Mouse (Mus musculus): ENCODE measurements around the gene Surf2. TPM values are rescaled to one million over a fixed set of nuclear protein-coding genes. Genes with fewer than 3 reads are reported as not detected.

The Surf2 gene
- polyA plus RNA-seq, 1 experiment from 2014 or later, result 48.7 TPM

GRCm38 (mm10) chr2:26910994-26911765 lies 5.0 kb upstream of the Surf2 start:
- Histone ChIP-seq H3K4me3 (replicated peaks; ENCODE audit: low read depth, low read length) (peak overlapping the region; percentile 78), H3K27ac (replicated peaks; ENCODE audit: low read depth, low read length) (peak overlapping the region; percentile 90), H3K4me2 (ENCODE audit: low read length) (peak overlapping the region; percentile 98), H3K9ac (replicated peaks; ENCODE audit: low read length) (peak overlapping the region; percentile 92), H3K4me1 (ENCODE audit: control insufficient read depth, insufficient read depth, low read length) (peaks cover 32% of the 10 kb centered on the region), H3K9me3 (ENCODE audit: control insufficient read depth, low read length) (no peaks in the 10 kb centered on the region), H3K27me3 (ENCODE audit: control insufficient read depth, insufficient read depth, low read length) (no peaks in the 10 kb centered on the region), H3K36me3 (ENCODE audit: control insufficient read depth, insufficient read depth, low read length) (peaks cover 54% of the 10 kb centered on the region)
- peak; percentile 63 for ATAC-seq (ENCODE audit: low FRiP score, low TSS enrichment)
- 2% methylated on average over 36 of the region's 37 CpGs for WGBS
- peak; percentile 86 for DNase-seq

- Histone ChIP-seq H3K27me3 (ENCODE audit: control insufficient read depth, insufficient read depth, low read length) (no peaks in the 10 kb centered on the region), H3K4me1 (ENCODE audit: control insufficient read depth, insufficient read depth, low read length) (peaks cover 38% of the 10 kb centered on the region), H3K4me3 (replicated peaks; ENCODE audit: low read depth, low read length) (peak overlapping the region; percentile 78), H3K9me3 (ENCODE audit: control insufficient read depth, low read length) (no peaks in the 10 kb centered on the region), H3K27ac (replicated peaks; ENCODE audit: low read depth, low read length) (no peak overlapping the region), H3K9ac (replicated peaks; ENCODE audit: low read length) (peak overlapping the region; percentile 92), H3K4me2 (ENCODE audit: low read length) (peak overlapping the region; percentile 98), H3K36me3 (ENCODE audit: control insufficient read depth, insufficient read depth, low read length) (peaks cover 43% of the 10 kb centered on the region)
- ATAC-seq (ENCODE audit: low FRiP score, low TSS enrichment), result no peak
- DNase-seq, result no peak
- WGBS, result 80% methylated on average over 5 of the region's 5 CpGs
These were observed 3.9 kb upstream of the Surf2 start for GRCm38 (mm10) chr2:26912253-26912770.

- no peak overlapping the region for H3K4me3 ChIP-seq (replicated peaks; ENCODE audit: low read depth, low read length)
These were observed 2.6 kb upstream of the Surf2 start for GRCm38 (mm10) chr2:26913416-26914147.

GRCm38 (mm10) chr2:26914148-26914941 lies 1.8 kb upstream of the Surf2 start:
- Histone ChIP-seq H3K4me1 (ENCODE audit: control insufficient read depth, insufficient read depth, low read length) (peaks cover 36% of the 10 kb centered on the region), H3K27me3 (ENCODE audit: control insufficient read depth, insufficient read depth, low read length) (no peaks in the 10 kb centered on the region), H3K9ac (replicated peaks; ENCODE audit: low read length) (no peak overlapping the region), H3K9me3 (ENCODE audit: control insufficient read depth, low read length) (no peaks in the 10 kb centered on the region), H3K4me3 (replicated peaks; ENCODE audit: low read depth, low read length) (no peak overlapping the region), H3K27ac (replicated peaks; ENCODE audit: low read depth, low read length) (no peak overlapping the region), H3K4me2 (ENCODE audit: low read length) (no peak overlapping the region; the same call in 1 of the 2 replicates), H3K36me3 (ENCODE audit: control insufficient read depth, insufficient read depth, low read length) (peaks cover 43% of the 10 kb centered on the region)
- ATAC-seq (ENCODE audit: low FRiP score, low TSS enrichment), result no peak
- WGBS, result 62% methylated on average over 8 of the region's 8 CpGs
- no peak for DNase-seq

More at GRCm38 (mm10) chr2:26913416-26914147, 2.6 kb upstream of the Surf2 start:
- DNase-seq (no peak), ATAC-seq (ENCODE audit: low FRiP score, low TSS enrichment) (no peak)
- no peaks in the 10 kb centered on the region for H3K27me3 ChIP-seq (ENCODE audit: control insufficient read depth, insufficient read depth, low read length)
- H3K27ac ChIP-seq (replicated peaks; ENCODE audit: low read depth, low read length), result no peak overlapping the region
- H3K36me3 ChIP-seq (ENCODE audit: control insufficient read depth, insufficient read depth, low read length), result peaks cover 36% of the 10 kb centered on the region
- no peak overlapping the region for H3K4me2 ChIP-seq (ENCODE audit: low read length)
- 89% methylated on average over 17 of the region's 17 CpGs for WGBS
- H3K9me3 ChIP-seq (ENCODE audit: control insufficient read depth, low read length), result no peaks in the 10 kb centered on the region
- peaks cover 44% of the 10 kb centered on the region for H3K4me1 ChIP-seq (ENCODE audit: control insufficient read depth, insufficient read depth, low read length)
- H3K9ac ChIP-seq (replicated peaks; ENCODE audit: low read length), result no peak overlapping the region

GRCm38 (mm10) chr2:26916738-26917137 lies 571 bp downstream of the Surf2 start:
- peak overlapping the region; percentile 73 for H3K4me3 ChIP-seq (replicated peaks; ENCODE audit: low read depth, low read length)
- no peaks in the 10 kb centered on the region for H3K9me3 ChIP-seq (ENCODE audit: control insufficient read depth, low read length)
- H3K9ac ChIP-seq (replicated peaks; ENCODE audit: low read length), result peak overlapping the region; percentile 74
- H3K27ac ChIP-seq (replicated peaks; ENCODE audit: low read depth, low read length), result peak overlapping the region; percentile 83
- H3K4me2 ChIP-seq (ENCODE audit: low read length), result peak overlapping the region; percentile 98
- DNase-seq, result no peak
- H3K36me3 ChIP-seq (ENCODE audit: control insufficient read depth, insufficient read depth, low read length), result peaks cover 67% of the 10 kb centered on the region
- peaks cover 28% of the 10 kb centered on the region for H3K4me1 ChIP-seq (ENCODE audit: control insufficient read depth, insufficient read depth, low read length)
- 0 out of 2 replicates have a peak, but pooled peaks have one; percentile 3 for ATAC-seq (ENCODE audit: low FRiP score, low TSS enrichment)
- WGBS, result 4% methylated on average over 13 of the region's 13 CpGs
- no peaks in the 10 kb centered on the region for H3K27me3 ChIP-seq (ENCODE audit: control insufficient read depth, insufficient read depth, low read length)

GRCm38 (mm10) chr2:26919684-26920083 lies 3.5 kb downstream of the Surf2 start:
- ATAC-seq (ENCODE audit: low FRiP score, low TSS enrichment) (no peak), DNase-seq (no peak)
- Histone ChIP-seq H3K4me2 (ENCODE audit: low read length) (no peak overlapping the region), H3K36me3 (ENCODE audit: control insufficient read depth, insufficient read depth, low read length) (peaks cover 67% of the 10 kb centered on the region), H3K27me3 (ENCODE audit: control insufficient read depth, insufficient read depth, low read length) (no peaks in the 10 kb centered on the region), H3K9ac (replicated peaks; ENCODE audit: low read length) (no peak overlapping the region), H3K4me3 (replicated peaks; ENCODE audit: low read depth, low read length) (no peak overlapping the region), H3K27ac (replicated peaks; ENCODE audit: low read depth, low read length) (no peak overlapping the region), H3K9me3 (ENCODE audit: control insufficient read depth, low read length) (no peaks in the 10 kb centered on the region), H3K4me1 (ENCODE audit: control insufficient read depth, insufficient read depth, low read length) (peaks cover 22% of the 10 kb centered on the region)
- 94% methylated on average over 3 of the region's 3 CpGs for WGBS

- no peak for ATAC-seq (ENCODE audit: low FRiP score, low TSS enrichment)
- H3K9ac ChIP-seq (replicated peaks; ENCODE audit: low read length), result no peak overlapping the region
- no peaks in the 10 kb centered on the region for H3K9me3 ChIP-seq (ENCODE audit: control insufficient read depth, low read length)
- no peak overlapping the region for H3K27ac ChIP-seq (replicated peaks; ENCODE audit: low read depth, low read length)
- peaks cover 20% of the 10 kb centered on the region for H3K4me1 ChIP-seq (ENCODE audit: control insufficient read depth, insufficient read depth, low read length)
- DNase-seq, result no peak
- WGBS, result 89% methylated on average over 6 of the region's 6 CpGs
- H3K36me3 ChIP-seq (ENCODE audit: control insufficient read depth, insufficient read depth, low read length), result peaks cover 74% of the 10 kb centered on the region
- no peak overlapping the region for H3K4me2 ChIP-seq (ENCODE audit: low read length)
- H3K27me3 ChIP-seq (ENCODE audit: control insufficient read depth, insufficient read depth, low read length), result no peaks in the 10 kb centered on the region
- H3K4me3 ChIP-seq (replicated peaks; ENCODE audit: low read depth, low read length), result no peak overlapping the region
These were observed 4.2 kb downstream of the Surf2 start for GRCm38 (mm10) chr2:26920190-26920855.

- DNase-seq, result no peak
- Histone ChIP-seq H3K4me3 (replicated peaks; ENCODE audit: low read depth, low read length) (no peak overlapping the region), H3K4me2 (ENCODE audit: low read length) (no peak overlapping the region), H3K9ac (replicated peaks; ENCODE audit: low read length) (no peak overlapping the region), H3K4me1 (ENCODE audit: control insufficient read depth, insufficient read depth, low read length) (peaks cover 14% of the 10 kb centered on the region), H3K27ac (replicated peaks; ENCODE audit: low read depth, low read length) (no peak overlapping the region), H3K36me3 (ENCODE audit: control insufficient read depth, insufficient read depth, low read length) (peaks cover 86% of the 10 kb centered on the region), H3K27me3 (ENCODE audit: control insufficient read depth, insufficient read depth, low read length) (no peaks in the 10 kb centered on the region), H3K9me3 (ENCODE audit: control insufficient read depth, low read length) (no peaks in the 10 kb centered on the region)
- WGBS, result 85% methylated on average over 9 of the region's 9 CpGs
- no peak for ATAC-seq (ENCODE audit: low FRiP score, low TSS enrichment)
These were observed 5.6 kb downstream of the Surf2 start for GRCm38 (mm10) chr2:26921784-26922183.
